Mouse (Mus musculus): Measurements from ENCODE around the gene Prkca. TPM values are rescaled to one million over a fixed set of nuclear protein-coding genes. Genes with fewer than 3 reads are reported as not detected.

Gene Prkca
- total RNA-seq, 2 experiments from 2014 or later, result 134 to 136 TPM

GRCm38 (mm10) chr11:107887342-107887741 lies 456.4 kb downstream of the Prkca start:
- no peak for DNase-seq (ENCODE audit: low spot score in 2 of 2)

Small RNA genes lying within 50 kb of the gene (microRNA-seq; reads per million reads assigned to microRNA genes)
- 0 reads per million in 2 experiments for gene Mir7223

Other genes with a start within 250 kb of the Prkca start
- under 1 TPM in 1 of 2 experiments, not detected in 1; 0.58 TPM for gene Apoh, start 574 bp downstream of the Prkca start, total RNA-seq (2021)
- gene Cep112, start 81.3 kb upstream of the Prkca start, total RNA-seq (2021), result 10 to 100 TPM; 16.1 to 19.6 TPM